Mouse (Mus musculus): ENCODE measurements around the gene Rab17. TPM values are rescaled to one million over a fixed set of nuclear protein-coding genes. Genes with fewer than 3 reads are reported as not detected.
A peak's percentile ranks its signal among the peaks of the same experiment; 100 is the strongest.

Rab17 gene
- total and polyA plus RNA-seq, 2 experiments from 2014 or later = 5.6 to 8.4 TPM

DNA sequence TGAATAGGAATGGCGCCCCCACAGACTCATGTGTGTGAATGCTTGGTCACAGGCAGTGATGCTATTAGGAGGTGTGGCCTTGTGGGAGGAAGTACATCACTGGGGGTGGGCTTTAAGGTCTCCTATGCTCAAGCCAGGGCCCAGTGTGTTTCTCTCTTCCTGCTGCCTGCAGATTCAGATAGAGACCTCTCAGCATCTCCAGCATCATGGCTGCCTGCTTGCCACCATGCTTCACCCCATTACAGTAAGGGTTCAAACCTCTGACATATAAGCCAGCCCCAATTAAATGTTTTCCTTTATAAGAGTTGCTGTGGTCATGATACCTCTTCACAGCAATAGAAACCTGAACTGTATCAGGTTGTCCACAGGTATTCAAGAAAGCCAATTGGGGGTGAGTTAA is 26.5 kb upstream of the Rab17 start:
- ATAC-seq (ENCODE audit: insufficient read depth, low read depth) (no peak), DNase-seq (ENCODE audit: low spot score) (no peak)
- no peak for TF ChIP-seq EP300 (IDR thresholded peaks at IDR 0.05; ENCODE audit: low read depth)
- no peak for TF ChIP-seq CTCF (IDR thresholded peaks at IDR 0.05; ENCODE audit: low read depth)
- H3K4me1 ChIP-seq (ENCODE audit: control insufficient read depth, insufficient read depth) = peaks cover 14% of the 10 kb centered on the region
- H3K27me3 ChIP-seq (ENCODE audit: control insufficient read depth, insufficient read depth, low read length) = no peaks in the 10 kb centered on the region
- H3K4me3 ChIP-seq (ENCODE audit: low read depth, low read length) = no peak overlapping the region
- no peaks in the 10 kb centered on the region for H3K36me3 ChIP-seq (replicated peaks; ENCODE audit: control insufficient read depth, insufficient read depth, low read length)
- no peak overlapping the region for H3K4me2 ChIP-seq (ENCODE audit: low read depth, low read length)
- no peaks in the 10 kb centered on the region; the same call in 1 of the 2 replicates for H3K9me3 ChIP-seq (replicated peaks; ENCODE audit: control insufficient read depth, low read length)
- H3K9ac ChIP-seq (replicated peaks; ENCODE audit: low read depth, low read length) = no peak overlapping the region
- 95% methylated on average over 1 of the region's 1 CpGs for WGBS
- no peak overlapping the region for H3K27ac ChIP-seq (ENCODE audit: low read depth)

DNA sequence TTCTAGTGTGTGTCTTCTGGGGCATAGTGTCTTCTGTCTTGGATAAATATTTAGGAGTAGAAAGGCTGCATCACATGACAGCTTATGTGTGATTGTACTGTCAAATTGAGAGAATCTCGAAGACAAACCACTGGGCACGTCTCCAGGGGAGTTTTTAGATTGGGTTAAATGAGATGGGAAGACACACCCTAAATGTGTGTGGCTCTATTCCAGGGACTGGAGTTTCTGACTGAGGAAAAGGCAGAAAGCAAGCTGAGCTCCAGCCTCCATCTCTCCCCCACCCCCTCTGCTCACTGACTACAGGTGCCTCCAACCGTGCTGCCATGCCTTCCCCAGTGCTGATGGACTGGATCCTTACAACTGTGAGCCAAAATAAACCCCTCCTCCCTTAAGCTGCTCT is 11.9 kb upstream of the Rab17 start:
- no peak overlapping the region for H3K9ac ChIP-seq (replicated peaks; ENCODE audit: low read depth, low read length)
- no peaks in the 10 kb centered on the region for H3K27me3 ChIP-seq (ENCODE audit: control insufficient read depth, insufficient read depth, low read length)
- no peak for ATAC-seq (ENCODE audit: insufficient read depth, low read depth)
- H3K4me3 ChIP-seq (ENCODE audit: low read depth, low read length) = no peak overlapping the region
- DNase-seq (ENCODE audit: low spot score) = no peak
- H3K36me3 ChIP-seq (replicated peaks; ENCODE audit: control insufficient read depth, insufficient read depth, low read length) = no peaks in the 10 kb centered on the region
- H3K4me2 ChIP-seq (ENCODE audit: low read depth, low read length) = no peak overlapping the region
- TF ChIP-seq EP300 (IDR thresholded peaks at IDR 0.05; ENCODE audit: low read depth) = no peak
- TF ChIP-seq CTCF (IDR thresholded peaks at IDR 0.05; ENCODE audit: low read depth) = no peak
- H3K4me1 ChIP-seq (ENCODE audit: control insufficient read depth, insufficient read depth) = peaks cover 5% of the 10 kb centered on the region
- WGBS = 69% methylated on average over 3 of the region's 3 CpGs
- H3K9me3 ChIP-seq (replicated peaks; ENCODE audit: control insufficient read depth, low read length) = no peaks in the 10 kb centered on the region
- H3K27ac ChIP-seq (ENCODE audit: low read depth) = no peak overlapping the region

DNA sequence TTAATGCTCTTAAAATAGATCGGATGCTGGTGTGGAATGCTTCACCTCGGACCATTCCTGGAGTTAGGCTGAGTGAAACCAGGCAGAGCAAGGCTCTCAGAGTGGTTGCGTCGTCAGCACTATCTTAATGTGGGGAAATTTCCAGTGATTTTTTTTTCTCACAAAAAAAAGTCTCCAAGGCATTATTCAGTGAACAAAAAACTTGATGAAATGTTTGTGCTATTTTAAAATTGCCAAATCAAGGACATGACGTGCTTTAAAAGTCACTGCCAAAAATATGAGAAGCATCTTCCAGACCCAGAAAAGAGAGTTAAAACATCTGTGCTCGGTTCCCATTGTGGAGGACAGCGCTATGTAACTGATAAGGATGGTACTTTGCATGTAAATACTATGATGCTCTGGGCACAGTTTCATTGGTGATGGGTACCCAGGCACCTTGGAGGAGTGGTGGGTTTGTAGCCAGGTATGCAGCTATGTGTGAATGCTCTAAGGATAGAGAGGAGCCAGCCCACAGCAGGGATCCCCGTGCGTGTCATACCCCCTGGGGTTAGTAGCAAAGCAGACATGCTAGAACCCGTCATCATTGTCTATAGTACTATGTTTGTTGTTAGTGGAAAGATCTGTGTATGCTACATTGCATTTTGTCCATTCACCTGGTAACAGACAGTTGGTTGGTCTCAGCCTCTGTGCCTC is 11.3 kb upstream of the Rab17 start:
- TF ChIP-seq EP300 (IDR thresholded peaks at IDR 0.05; ENCODE audit: low read depth) (no peak), CTCF (IDR thresholded peaks at IDR 0.05; ENCODE audit: low read depth) (no peak)
- no peak overlapping the region for H3K4me3 ChIP-seq (ENCODE audit: low read depth, low read length)
- DNase-seq (ENCODE audit: low spot score) (peak; percentile 46), ATAC-seq (ENCODE audit: insufficient read depth, low read depth) (peak; percentile 57)
- H3K36me3 ChIP-seq (replicated peaks; ENCODE audit: control insufficient read depth, insufficient read depth, low read length) = no peaks in the 10 kb centered on the region
- peaks cover 5% of the 10 kb centered on the region for H3K4me1 ChIP-seq (ENCODE audit: control insufficient read depth, insufficient read depth)
- WGBS = 22% methylated on average over 10 of the region's 10 CpGs
- H3K27ac ChIP-seq (ENCODE audit: low read depth) = peak overlapping the region; percentile 56
- no peaks in the 10 kb centered on the region for H3K27me3 ChIP-seq (ENCODE audit: control insufficient read depth, insufficient read depth, low read length)
- no peaks in the 10 kb centered on the region for H3K9me3 ChIP-seq (replicated peaks; ENCODE audit: control insufficient read depth, low read length)
- H3K4me2 ChIP-seq (ENCODE audit: low read depth, low read length) = 0 out of 2 replicates have a peak overlapping the region, but pooled peaks have one; percentile 12
- no peak overlapping the region for H3K9ac ChIP-seq (replicated peaks; ENCODE audit: low read depth, low read length)

DNA sequence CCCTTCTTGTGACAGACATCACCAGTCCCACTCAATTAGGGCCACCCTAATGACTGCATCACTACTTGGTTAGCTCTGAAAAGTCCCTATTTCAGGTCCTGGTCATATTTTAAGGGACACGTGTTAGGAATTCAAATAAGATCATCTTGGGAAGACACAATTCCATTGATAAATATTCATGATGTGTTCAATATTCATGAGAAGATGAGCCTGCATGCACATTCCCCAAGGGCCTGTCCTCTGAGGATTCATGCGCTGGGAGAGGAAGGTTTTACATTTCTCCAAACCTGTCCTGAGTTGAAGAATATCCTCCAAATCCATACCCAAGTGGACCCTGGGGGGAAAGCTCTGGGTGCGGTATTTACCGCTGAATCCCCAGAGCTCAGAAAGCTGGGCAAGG is 6.5 kb upstream of the Rab17 start:
- Histone ChIP-seq H3K27me3 (ENCODE audit: control insufficient read depth, insufficient read depth, low read length) (no peaks in the 10 kb centered on the region), H3K4me2 (ENCODE audit: low read depth, low read length) (no peak overlapping the region), H3K4me3 (ENCODE audit: low read depth, low read length) (no peak overlapping the region), H3K4me1 (ENCODE audit: control insufficient read depth, insufficient read depth) (peaks cover 28% of the 10 kb centered on the region), H3K36me3 (replicated peaks; ENCODE audit: control insufficient read depth, insufficient read depth, low read length) (no peaks in the 10 kb centered on the region), H3K9ac (replicated peaks; ENCODE audit: low read depth, low read length) (no peak overlapping the region), H3K9me3 (replicated peaks; ENCODE audit: control insufficient read depth, low read length) (no peaks in the 10 kb centered on the region), H3K27ac (ENCODE audit: low read depth) (no peak overlapping the region)
- DNase-seq (ENCODE audit: low spot score) = no peak
- ATAC-seq (ENCODE audit: insufficient read depth, low read depth) = no peak
- 92% methylated on average over 4 of the region's 4 CpGs for WGBS
- TF ChIP-seq CTCF (IDR thresholded peaks at IDR 0.05; ENCODE audit: low read depth) (no peak), EP300 (IDR thresholded peaks at IDR 0.05; ENCODE audit: low read depth) (no peak)

DNA sequence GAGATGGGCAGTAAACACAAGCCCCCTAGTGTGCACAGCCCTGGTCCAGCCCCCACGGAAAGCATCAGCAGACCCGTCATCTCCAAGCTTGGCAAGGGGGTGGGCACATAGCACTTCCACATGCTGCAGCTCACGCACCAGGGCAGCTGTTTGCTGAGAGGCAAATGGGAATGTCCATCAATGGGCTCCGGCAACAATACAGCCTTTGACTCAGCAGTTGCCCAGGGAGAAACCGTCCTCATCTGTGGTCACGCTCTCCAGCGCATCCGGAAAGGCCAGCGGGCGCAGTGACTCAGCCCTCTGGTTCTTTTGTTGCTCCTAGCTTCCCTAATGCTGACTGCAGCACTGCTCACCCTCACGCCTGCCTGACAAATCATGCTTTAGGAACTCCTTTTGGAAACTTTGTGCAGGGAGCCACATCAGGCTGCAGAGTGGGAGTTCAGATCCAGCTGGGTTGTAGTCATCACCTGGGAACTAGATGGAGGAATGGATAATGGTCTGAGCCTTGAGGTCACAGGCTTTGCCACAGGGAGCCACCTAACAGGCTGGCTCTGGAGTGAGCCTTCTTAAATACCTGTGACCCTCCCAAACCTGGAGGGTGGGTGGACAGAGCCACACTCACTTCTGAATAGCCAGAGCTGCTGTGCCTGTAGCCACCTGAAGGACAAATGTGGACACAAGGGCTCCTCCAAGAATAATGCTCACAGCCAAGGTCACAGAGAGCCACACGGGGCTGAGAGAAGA is 5.6 kb upstream of the Rab17 start:
- peak; percentile 37 for ATAC-seq (ENCODE audit: insufficient read depth, low read depth)
- Histone ChIP-seq H3K27me3 (ENCODE audit: control insufficient read depth, insufficient read depth, low read length) (no peaks in the 10 kb centered on the region), H3K9ac (replicated peaks; ENCODE audit: low read depth, low read length) (no peak overlapping the region), H3K4me3 (ENCODE audit: low read depth, low read length) (no peak overlapping the region), H3K4me1 (ENCODE audit: control insufficient read depth, insufficient read depth) (peaks cover 25% of the 10 kb centered on the region), H3K27ac (ENCODE audit: low read depth) (no peak overlapping the region), H3K36me3 (replicated peaks; ENCODE audit: control insufficient read depth, insufficient read depth, low read length) (no peaks in the 10 kb centered on the region), H3K9me3 (replicated peaks; ENCODE audit: control insufficient read depth, low read length) (no peaks in the 10 kb centered on the region), H3K4me2 (ENCODE audit: low read depth, low read length) (no peak overlapping the region)
- TF ChIP-seq CTCF (IDR thresholded peaks at IDR 0.05; ENCODE audit: low read depth) = no peak; the same call in 1 of the 2 replicates
- TF ChIP-seq EP300 (IDR thresholded peaks at IDR 0.05; ENCODE audit: low read depth) = no peak
- 27% methylated on average over 12 of the region's 12 CpGs for WGBS
- DNase-seq (ENCODE audit: low spot score) = peak; percentile 22
